Mouse (Mus musculus): ENCODE measurements around the gene Zfp846. TPM values are rescaled to one million over a fixed set of nuclear protein-coding genes. Genes with fewer than 3 reads are reported as not detected.

Gene Zfp846
- total RNA-seq (2023): 10 to 100 TPM in 1 of 2 experiments, 1 to 10 TPM in 1; 7.4 to 10.7 TPM

DNA sequence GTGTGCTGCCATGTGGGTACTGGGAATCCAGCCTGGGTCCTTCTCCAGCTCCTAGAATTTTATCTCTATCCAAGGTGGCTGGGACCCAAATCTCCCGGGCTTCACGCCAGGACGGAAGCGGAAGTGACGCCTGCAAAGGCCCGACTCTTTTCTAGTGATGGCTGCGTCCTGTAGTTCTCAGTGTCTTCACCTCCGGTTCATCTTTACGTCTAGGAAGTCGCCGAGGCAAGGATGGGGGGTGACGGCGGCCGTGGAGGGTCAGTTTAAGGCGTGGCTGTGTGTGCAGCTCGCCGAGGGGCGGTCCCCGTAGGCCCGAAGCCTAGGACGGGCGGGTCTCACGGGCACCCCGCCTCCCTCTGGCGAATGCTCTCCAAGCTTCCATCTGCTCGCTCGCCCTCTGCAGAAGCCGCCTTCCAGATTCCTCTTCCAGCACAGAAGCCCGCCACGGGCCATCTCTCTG is at the start of gene Zfp846:
Gene Zfp846, plus strand, starts transcription at position 117 of the 460 bp plus-strand sequence.

GRCm38 (mm10) chr9:20642101-20642895 is 61.2 kb downstream of the Zfp846 start, which contains the start of gene Ubl5:
Gene Ubl5 (plus strand): TSS chr9:20642878.

GRCm38 (mm10) chr9:20644360-20645081 is 63.4 kb downstream of the Zfp846 start, which contains the start of gene Fbxl12:
Gene Fbxl12 (minus strand): TSS chr9:20644767.

DNA sequence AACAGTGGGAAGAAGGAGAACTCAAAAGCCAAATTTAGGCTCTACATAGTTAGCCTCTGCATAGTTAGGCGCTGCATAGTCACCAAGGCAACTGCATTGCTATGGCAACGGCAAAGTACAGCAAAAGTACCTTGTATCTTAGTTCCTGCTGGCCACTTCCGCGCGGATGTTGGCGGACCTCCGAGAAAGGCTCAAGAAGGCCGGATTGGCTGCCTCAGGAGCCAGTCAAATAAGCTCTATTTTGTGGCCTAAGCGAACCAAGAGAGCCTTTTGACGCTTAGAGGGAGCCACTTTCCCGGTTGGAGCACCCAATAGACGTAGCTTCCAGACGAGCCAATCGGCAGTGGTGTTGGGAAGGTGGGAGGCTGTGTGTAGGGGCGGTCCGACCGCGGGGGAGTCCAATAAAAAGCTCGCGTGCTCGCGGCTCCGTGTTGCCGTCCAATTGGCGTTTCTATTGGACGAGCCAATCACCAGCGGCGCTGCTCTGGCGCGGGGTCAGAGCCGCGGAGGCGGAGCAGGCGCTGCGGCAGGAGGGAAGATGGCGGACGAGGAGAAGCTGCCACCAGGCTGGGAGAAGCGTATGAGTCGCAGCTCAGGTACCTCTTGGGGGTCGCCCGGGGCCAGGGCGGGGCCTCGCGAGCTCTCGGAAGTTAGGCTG is 70.6 kb downstream of the Zfp846 start, which contains the start of gene Pin1:
Gene Pin1, plus strand, starts transcription at position 494 of the 658 bp plus-strand sequence.

Other genes with a start within 250 kb of the Zfp846 start
- not detected for gene Olfr18, start 245.2 kb upstream of the Zfp846 start, total RNA-seq (2023)
- 1 to 10 TPM; 7.0 to 8.6 TPM for gene Zfp560, start 196.1 kb upstream of the Zfp846 start, total RNA-seq (2023)
- gene Zfp26, start 121.1 kb upstream of the Zfp846 start, total RNA-seq (2023): 10 to 100 TPM; 44.7 to 45.4 TPM
- gene Zfp426, start 88.5 kb upstream of the Zfp846 start, total RNA-seq (2023): 10 to 100 TPM; 23.3 to 27.2 TPM
- gene Zfp266, start 59.9 kb upstream of the Zfp846 start, total RNA-seq (2023): 10 to 100 TPM; 36.8 to 40.1 TPM
- gene Ubl5, start 61.6 kb downstream of the Zfp846 start, total RNA-seq (2023): 100 to 1,000 TPM; 333 to 334 TPM
- 100 to 1,000 TPM; 108 to 121 TPM for gene Fbxl12, start 63.5 kb downstream of the Zfp846 start, total RNA-seq (2023)
- 10 to 100 TPM; 24.4 to 31.2 TPM for gene Pin1, start 70.8 kb downstream of the Zfp846 start, total RNA-seq (2023)
- not detected for gene Olfm2, start 165.1 kb downstream of the Zfp846 start, total RNA-seq (2023)
- gene Col5a3, start 233.8 kb downstream of the Zfp846 start, total RNA-seq (2023): not detected
- not detected for gene Rdh8, start 237.2 kb downstream of the Zfp846 start, total RNA-seq (2023)